Mouse (Mus musculus) heart, embryonic 16.5 days (tissue): ENCODE data around the gene Fcgrt. TPM values are rescaled to one million over a fixed set of nuclear protein-coding genes. Genes with fewer than 3 reads are reported as not detected.

Experiments used
- ATAC-seq: fragments of 200-750 bp; cut with Nextera tagmentation; replicated peaks from 2 replicates; pipeline ENCODE4 v1.8.0; 2017; ENCODE audit warnings: moderate number of reproducible peaks; ENCODE audit not compliant: insufficient read depth, low FRiP score; ENCODE audit errors: extremely low read depth
- H3K27ac ChIP-seq: fragments of 300-500 bp; sonication (generic); 2 replicates; pipeline ENCODE4 v1.5.1; 2014; ENCODE audit warnings: mild to moderate bottlenecking, low read length, control low read depth, moderate library complexity
- H3K27me3 ChIP-seq: fragments of 300-500 bp; sonication (generic); 2 replicates; pipeline ENCODE4 v1.6.1; 2014; ENCODE audit warnings: low read length, mixed read lengths; ENCODE audit not compliant: control insufficient read depth, insufficient read depth
- H3K36me3 ChIP-seq: fragments of 300-500 bp; sonication (generic); 2 replicates; pipeline ENCODE4 v1.6.1; 2014; ENCODE audit not compliant: control insufficient read depth, insufficient read depth
- H3K4me1 ChIP-seq: fragments of 300-500 bp; sonication (generic); 2 replicates; pipeline ENCODE4 v1.6.1; 2014; ENCODE audit warnings: low read length, mixed read lengths; ENCODE audit not compliant: control insufficient read depth, insufficient read depth
- H3K4me2 ChIP-seq: fragments of 300-500 bp; sonication (generic); 2 replicates; pipeline ENCODE4 v1.6.1; 2014; ENCODE audit warnings: low read depth, mild to moderate bottlenecking, control low read depth, low read length
- H3K4me3 ChIP-seq: fragments of 300-500 bp; sonication (generic); 2 replicates; pipeline ENCODE4 v1.5.1; 2014; ENCODE audit warnings: mild to moderate bottlenecking, control low read depth, low read length
- H3K9ac ChIP-seq: fragments of 300-500 bp; sonication (generic); 2 replicates; pipeline ENCODE4 v1.6.1; 2014; ENCODE audit warnings: low read length, control low read depth
- H3K9me3 ChIP-seq: fragments of 300-500 bp; sonication (generic); replicated peaks from 2 replicates; pipeline ENCODE4 v1.6.1; 2016; ENCODE audit warnings: low read length; ENCODE audit not compliant: control insufficient read depth
- WGBS: fragments of 180-500 bp; shearing (Covaris S2); extraction: QIAGEN DNeasy Blood & Tissue Kit; methylation state at CpG from one replicate; pipeline ENCODE4 v1.1.7; 2014; 5-methylcytosine and 5-hydroxymethylcytosine counted together
- polyA plus RNA-seq: library from polyadenylated mRNA; unstranded; fragments of >200 nt; fragmentation: Nextera tagmentation; extraction: Ambion mirVana; gene quantifications from 2 replicates; pipeline ENCODE4 v1.2.1, GENCODE M21; 2015

The Fcgrt gene
- polyA plus RNA-seq, 1 experiment from 2014 or later: 56.8 TPM

DNA sequence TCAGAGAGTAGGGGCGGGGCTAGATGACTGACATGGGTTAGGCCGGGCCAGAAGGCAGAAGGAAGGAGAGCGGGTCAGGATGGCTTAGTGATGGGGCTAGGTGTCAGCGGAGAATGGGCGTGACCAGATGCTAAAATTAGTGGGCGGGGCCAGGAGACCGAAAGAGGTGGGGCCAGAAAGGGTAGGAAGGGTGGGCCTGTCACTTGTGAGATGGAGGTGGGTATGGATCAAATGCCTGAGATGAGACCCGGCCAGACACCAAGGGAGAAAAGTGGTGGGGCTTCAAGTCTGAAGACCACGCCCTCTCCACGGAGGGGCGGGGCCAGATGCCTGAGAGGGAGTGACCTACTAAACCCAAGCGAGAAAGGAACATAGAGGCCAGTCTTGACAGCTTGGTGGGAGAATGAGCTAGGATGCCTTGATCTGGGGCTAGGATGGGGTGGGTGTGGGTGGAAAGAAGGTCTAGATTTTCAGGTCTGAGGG is 30.9 kb upstream of the Fcgrt start:
- Histone ChIP-seq H3K4me3 (no peak overlapping the region), H3K36me3 (no peaks in the 10 kb centered on the region), H3K4me2 (no peak overlapping the region), H3K9me3 (no peaks in the 10 kb centered on the region), H3K4me1 (peaks cover 15% of the 10 kb centered on the region), H3K27ac (no peak overlapping the region), H3K9ac (no peak overlapping the region), H3K27me3 (no peaks in the 10 kb centered on the region)
- WGBS: 14% methylated on average over 12 of the region's 12 CpGs
- no peak for ATAC-seq

DNA sequence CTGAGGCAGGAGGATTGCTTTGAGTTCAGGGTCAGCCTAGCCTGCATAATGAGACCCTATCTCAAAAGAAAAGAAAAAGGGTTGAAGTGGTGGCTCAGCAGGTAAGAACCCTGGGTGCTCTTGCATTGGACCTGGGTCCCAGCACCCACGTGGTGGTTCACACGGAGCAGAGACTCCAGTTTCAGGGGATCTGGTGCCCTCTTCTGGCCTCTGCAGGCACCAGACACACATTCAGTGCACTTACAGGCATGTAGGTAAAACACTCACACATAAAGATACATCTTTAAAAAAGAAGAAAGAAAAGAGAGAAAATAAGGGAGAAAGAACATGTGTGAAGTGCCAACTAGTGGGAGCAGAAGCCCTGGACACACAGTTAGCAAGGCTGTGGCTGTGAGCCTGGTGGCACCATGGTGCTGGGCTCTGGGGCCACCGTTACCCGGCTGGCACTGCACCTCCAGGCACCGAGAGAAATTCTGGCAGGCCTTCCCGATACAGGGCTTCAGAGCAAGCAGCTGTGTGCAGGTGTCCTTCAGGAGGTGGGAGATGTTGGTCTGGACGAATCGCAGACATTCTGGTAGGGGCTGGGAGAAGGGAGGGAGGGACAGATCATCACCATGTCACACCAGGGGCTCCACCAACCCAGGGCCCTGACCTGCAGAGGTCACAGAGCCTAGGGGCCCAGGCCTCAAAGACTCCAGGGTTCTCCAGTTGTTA is 30.0 kb upstream of the Fcgrt start:
- no peak overlapping the region for H3K27ac ChIP-seq
- peaks cover 18% of the 10 kb centered on the region for H3K4me1 ChIP-seq
- H3K4me2 ChIP-seq: no peak overlapping the region
- no peaks in the 10 kb centered on the region for H3K36me3 ChIP-seq
- H3K27me3 ChIP-seq: no peaks in the 10 kb centered on the region
- no peak overlapping the region for H3K4me3 ChIP-seq
- WGBS: 81% methylated on average over 8 of the region's 8 CpGs
- no peak for ATAC-seq
- H3K9me3 ChIP-seq: no peaks in the 10 kb centered on the region
- no peak overlapping the region for H3K9ac ChIP-seq

DNA sequence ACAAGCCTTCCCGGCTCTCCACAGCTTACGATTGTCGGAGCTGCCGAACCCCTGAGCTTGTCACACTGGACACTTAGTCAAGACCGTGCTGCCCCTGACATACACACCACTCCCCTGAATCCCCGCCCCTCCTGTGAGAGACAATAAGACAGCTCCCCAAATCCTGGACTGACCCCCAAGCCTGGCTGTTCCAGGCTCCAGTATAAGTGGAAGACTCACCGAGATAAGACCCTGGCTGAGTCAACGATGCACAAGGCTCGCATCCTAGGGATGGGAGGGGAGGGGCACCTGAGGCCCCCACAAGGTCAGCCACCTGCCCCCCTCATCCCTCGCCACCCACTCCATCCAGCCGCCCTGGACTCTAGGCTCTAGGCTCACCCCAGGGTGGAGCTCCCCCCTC is 28.2 kb upstream of the Fcgrt start:
- WGBS: 58% methylated on average over 11 of the region's 11 CpGs
- no peak overlapping the region for H3K9ac ChIP-seq
- no peak overlapping the region for H3K4me3 ChIP-seq
- H3K9me3 ChIP-seq: no peaks in the 10 kb centered on the region
- peaks cover 20% of the 10 kb centered on the region for H3K4me1 ChIP-seq
- no peak for ATAC-seq
- H3K4me2 ChIP-seq: no peak overlapping the region
- no peaks in the 10 kb centered on the region for H3K27me3 ChIP-seq
- no peak overlapping the region for H3K27ac ChIP-seq
- H3K36me3 ChIP-seq: peaks cover 3% of the 10 kb centered on the region

DNA sequence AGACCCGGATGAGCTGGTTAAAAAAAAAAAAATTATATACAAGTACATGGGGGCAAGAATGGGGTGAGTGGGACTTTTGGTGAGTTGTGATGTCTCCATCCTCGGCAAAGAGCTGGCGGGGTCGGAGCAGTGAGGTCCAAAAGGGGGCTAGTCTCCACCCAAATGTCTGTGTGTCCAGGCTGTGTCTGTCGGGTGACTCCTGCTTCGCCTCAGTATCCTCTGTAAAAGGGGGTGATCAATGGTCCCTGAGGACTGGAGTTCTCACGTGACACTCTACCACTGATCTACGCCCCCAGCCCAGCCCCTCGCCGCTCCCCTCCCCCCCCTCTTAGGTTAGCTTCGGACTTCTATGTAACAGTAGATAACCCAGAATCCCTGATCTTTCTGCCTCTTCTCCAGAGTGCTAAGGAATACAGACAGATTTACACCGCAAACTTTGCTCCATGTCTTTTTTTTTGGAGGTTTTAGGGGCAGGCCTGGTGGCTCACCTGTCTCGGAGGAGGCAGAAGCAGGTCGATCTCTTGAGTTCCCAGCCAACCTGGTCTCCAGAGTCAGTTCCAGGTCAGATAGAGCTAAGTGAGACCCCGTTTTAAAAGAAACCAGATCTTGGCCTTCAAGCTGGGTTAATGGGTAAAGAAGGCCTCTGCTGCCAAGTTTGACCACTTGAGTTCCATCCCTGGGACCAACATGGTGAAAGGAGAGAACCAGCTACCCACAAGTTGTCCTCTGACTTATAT is 26.3 kb upstream of the Fcgrt start:
- ATAC-seq: no peak
- Histone ChIP-seq H3K9me3 (no peaks in the 10 kb centered on the region), H3K36me3 (peaks cover 22% of the 10 kb centered on the region), H3K4me3 (peak overlapping the region; percentile 53), H3K4me2 (peak overlapping the region; percentile 69), H3K9ac (peak overlapping the region; percentile 81), H3K4me1 (peaks cover 26% of the 10 kb centered on the region), H3K27ac (peak overlapping the region; percentile 86), H3K27me3 (no peaks in the 10 kb centered on the region)
- 60% methylated on average over 15 of the region's 15 CpGs for WGBS

DNA sequence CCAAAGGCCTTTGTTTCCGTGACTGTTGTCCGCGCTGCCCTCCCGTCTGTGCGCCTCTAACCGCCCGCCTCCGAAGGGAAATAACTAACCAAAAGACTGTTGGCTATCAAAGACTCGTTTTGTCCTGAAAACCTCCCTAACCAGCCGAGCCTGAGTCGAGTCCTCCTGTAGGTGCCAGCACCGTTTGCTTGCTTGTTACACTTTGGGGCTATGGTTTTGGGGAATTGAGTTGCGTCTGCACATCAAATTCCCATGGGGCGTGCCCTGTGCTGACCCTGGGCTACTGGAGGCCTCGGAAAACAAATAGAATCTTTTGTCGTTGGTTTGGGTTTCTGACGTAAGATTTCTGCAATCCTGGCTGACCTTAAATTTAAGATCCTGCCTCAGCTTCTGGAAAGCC is 25.7 kb upstream of the Fcgrt start:
- Histone ChIP-seq H3K4me3 (peak overlapping the region; percentile 53), H3K27me3 (no peaks in the 10 kb centered on the region), H3K27ac (peak overlapping the region; percentile 86), H3K9me3 (no peaks in the 10 kb centered on the region), H3K4me1 (peaks cover 27% of the 10 kb centered on the region), H3K4me2 (peak overlapping the region; percentile 69), H3K36me3 (peaks cover 22% of the 10 kb centered on the region), H3K9ac (peak overlapping the region; percentile 81)
- 3% methylated on average over 17 of the region's 17 CpGs for WGBS
- no peak for ATAC-seq

DNA sequence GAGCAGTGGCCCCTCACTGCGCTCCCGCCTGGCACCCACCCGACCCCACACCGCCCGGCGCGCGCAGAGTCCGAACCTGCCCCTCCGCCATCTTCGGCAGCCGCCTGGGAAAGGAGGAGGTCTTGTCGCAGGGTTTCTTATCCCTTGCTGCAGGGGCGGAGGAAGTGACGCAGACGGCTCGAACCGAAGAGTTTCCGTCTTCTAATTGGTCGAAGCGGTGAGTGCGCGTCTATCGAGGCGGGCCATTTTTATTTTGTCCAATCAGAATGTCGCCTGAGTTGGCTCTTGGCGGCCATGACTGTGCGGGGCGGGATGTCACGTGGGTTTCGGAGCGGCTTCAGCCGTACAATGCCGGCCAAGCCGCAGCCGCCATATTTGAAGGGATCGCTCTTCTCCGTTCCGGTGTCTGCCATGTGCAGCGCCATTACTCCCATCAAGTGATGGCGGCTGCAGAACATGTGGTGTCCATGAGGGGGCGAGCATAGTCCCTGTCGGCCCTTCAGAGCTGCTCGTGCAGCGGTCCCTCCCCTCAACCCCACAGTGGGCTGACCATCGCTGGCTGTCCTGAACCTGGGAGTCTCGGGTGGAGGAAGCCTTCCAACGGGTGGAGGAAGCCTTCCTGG is 25.1 kb upstream of the Fcgrt start, which contains the start of gene Rpl13a:
Rpl13a (minus strand) TSS at position 138 of the 623 bp plus-strand sequence.
- Histone ChIP-seq H3K36me3 (peaks cover 22% of the 10 kb centered on the region), H3K27me3 (no peaks in the 10 kb centered on the region), H3K9me3 (no peaks in the 10 kb centered on the region), H3K9ac (peak within 1 kb of the TSS; percentile 97), H3K4me1 (peaks cover 27% of the 10 kb centered on the region), H3K4me3 (peak within 1 kb of the TSS; percentile 86), H3K4me2 (peak within 1 kb of the TSS; percentile 78), H3K27ac (peak within 1 kb of the TSS; percentile 86)
- under 1% methylated on average over 48 of the region's 48 CpGs for WGBS
- ATAC-seq: peak; percentile 92

DNA sequence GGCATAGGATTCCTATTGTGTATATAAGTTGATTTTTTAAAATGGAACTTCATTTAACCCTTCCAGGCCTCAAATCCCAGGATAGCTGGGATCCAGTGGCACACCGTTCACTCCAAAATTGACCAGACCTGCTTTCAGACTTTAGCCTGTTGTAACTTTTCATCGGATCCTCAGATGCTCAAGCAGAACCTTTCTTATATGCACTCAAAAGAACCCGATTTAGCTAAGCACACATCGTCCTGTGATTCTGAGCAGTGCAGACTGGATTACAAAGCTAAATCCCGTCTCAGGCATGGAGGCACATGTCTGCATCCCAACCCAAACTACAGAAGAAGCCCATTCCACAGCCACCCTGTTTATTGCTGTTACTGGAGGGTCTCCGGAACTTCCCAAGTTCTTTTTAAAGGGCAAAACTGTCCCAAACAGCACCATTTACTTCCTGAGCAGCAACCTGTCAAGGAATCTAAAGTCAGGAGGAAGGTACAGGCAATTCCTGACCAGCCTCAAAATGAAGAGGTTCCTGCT is 24.1 kb upstream of the Fcgrt start:
- WGBS: under 1% methylated on average over 6 of the region's 6 CpGs

DNA sequence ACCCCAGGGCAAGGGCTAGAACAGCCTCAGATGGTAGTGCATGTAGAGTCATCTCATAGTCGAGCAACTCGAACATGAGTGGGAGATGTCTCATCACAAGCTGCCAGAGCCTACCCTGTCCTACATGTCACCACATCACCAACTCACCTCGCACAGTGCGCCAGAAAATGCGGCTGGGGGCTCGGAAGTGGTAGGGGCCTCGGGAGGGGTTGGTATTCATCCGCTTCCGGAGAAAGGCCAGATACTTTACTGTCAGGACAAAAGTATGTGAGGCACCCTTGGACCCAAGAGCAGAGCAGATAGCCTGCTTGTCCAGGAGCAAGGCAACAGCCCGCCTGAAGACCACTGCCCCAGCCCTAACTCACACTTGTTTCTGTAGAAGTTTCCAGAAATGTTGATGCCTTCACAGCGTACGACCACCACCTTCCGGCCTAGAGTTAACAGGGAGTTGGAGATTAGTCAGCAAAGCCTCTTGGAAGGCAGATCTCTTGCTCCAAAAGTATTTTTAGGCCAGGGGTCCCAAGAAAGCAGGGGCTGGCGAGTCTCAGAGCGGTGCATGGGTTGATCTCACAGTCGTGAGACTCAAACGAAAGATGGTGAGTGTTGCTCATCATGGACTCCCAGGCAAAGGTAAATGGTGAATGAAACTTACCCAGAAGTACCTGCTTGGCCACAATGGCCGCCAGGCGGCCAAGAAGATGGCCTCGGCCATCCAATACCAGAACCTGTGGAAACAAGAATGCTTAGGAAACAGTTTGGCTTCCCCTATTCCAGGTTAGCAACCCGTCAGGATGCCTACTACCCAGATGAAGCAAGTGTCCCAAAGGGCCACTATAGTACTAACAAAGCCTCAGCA is 23.4 kb upstream of the Fcgrt start:
- Histone ChIP-seq H3K4me1 (peaks cover 38% of the 10 kb centered on the region), H3K4me2 (peak overlapping the region; percentile 78), H3K27me3 (no peaks in the 10 kb centered on the region), H3K9me3 (no peaks in the 10 kb centered on the region), H3K27ac (peak overlapping the region; percentile 85), H3K9ac (peak overlapping the region; percentile 97), H3K4me3 (peak overlapping the region; percentile 86), H3K36me3 (peaks cover 34% of the 10 kb centered on the region)
- WGBS: 19% methylated on average over 21 of the region's 21 CpGs
- ATAC-seq: no peak

More for the DNA sequence above, 24.1 kb upstream of the Fcgrt start:
- Histone ChIP-seq H3K36me3 (peaks cover 27% of the 10 kb centered on the region), H3K4me2 (peak overlapping the region; percentile 78), H3K4me3 (peak overlapping the region; percentile 86), H3K27me3 (no peaks in the 10 kb centered on the region), H3K9me3 (no peaks in the 10 kb centered on the region), H3K4me1 (peaks cover 33% of the 10 kb centered on the region), H3K9ac (peak overlapping the region; percentile 97), H3K27ac (peak overlapping the region; percentile 85)
- ATAC-seq: no peak
